Mouse (Mus musculus) spleen, adult 10 weeks (tissue): ENCODE measurements around the gene Apon. TPM values are rescaled to one million over a fixed set of nuclear protein-coding genes. Genes with fewer than 3 reads are reported as not detected.

Experiments used
- polyA plus RNA-seq: library from polyadenylated mRNA; stranded (reverse); fragments of 350-450 nt; fragmentation: Illumina TruSeq; extraction: RNeasy Lipid Tissue Mini Kit (QIAGEN cat#74804); gene quantifications from one replicate; pipeline ENCODE4 v1.2.3, GENCODE M21; 2015; ENCODE audit warnings: low replicate concordance; ENCODE audit not compliant: insufficient read depth

Apon gene
- 0.28 TPM for polyA plus RNA-seq

GRCm38 (mm10) chr10:128253677-128254255, at the start of gene Apon:
Apon (plus strand) TSS chr10:128254096.

DNA sequence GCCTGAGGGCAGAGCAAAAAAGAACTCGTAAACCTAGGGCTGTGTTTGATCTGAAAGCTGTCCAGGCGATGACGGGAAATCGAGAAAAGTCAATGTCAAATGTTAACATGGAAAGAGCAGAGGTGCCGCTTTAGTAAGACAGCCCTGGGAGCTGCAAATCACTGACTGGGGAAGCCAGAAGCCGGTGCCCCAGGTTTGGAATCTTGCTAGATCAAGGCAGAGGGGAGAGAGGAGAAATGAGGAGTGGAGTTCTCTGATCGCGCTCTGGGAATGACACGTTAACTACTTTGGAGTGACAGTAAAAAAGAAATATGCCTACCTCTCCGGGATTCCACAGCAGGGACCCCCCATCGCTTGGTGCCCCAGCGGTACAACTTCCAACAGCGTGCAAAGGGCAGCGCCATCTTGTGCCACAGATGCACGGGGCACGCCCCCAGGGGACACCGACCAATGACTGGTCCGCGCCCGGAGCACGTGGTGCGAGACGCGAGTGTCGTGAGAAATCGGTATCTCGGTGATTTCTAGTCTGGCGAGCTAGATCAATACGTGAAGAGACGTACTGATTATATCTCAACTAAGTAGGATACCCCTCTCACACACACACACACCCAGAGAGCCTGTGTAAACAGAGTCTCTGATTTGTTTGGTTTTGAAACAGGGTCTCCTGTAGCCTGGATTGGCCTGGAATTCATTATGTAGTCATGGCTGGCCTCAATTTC, 42.3 kb upstream of the Apon start, which contains the start of gene Spryd4:
Gene Spryd4, minus strand, starts transcription at position 418 of the 719 bp plus-strand sequence.

GRCm38 (mm10) chr10:128225538-128225937, 28.4 kb upstream of the Apon start, which contains the start of gene Mip:
Mip (plus strand) TSS chr10:128225838.

DNA sequence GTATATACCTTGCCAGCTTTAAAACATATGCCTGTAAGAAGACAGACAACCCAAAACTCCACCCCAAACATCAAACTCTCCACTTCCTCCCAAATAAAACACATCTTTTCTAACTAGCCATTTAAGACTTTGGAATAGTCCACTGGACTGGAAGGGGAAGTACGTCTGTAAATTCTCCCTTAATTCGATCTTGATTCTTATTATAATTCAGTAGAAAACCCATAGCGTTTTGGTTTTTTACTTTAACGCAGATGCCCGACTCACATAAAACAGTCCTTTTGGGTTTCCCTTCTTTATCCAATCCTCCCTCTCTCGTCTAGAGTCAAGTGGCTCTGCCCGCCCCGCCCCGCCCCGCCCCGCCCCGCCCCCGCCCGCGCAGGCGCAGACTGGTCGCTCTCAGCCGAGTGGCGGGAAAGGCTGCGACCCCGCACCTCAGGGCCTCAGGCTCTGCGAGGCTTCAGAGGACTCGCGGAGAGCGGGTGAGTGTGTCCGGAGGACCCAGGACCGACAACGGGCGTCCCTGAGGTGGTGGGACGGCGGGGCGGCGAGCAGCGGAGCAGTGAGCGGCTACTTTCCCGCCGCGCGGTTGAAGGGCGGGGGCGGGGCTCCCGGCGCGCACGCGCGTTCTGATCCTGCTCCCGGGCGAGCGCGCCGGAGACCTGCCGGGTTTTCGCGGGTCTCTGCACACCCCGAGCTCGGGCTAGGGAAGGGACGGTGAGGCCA, 22.0 kb upstream of the Apon start, which contains the start of gene Timeless:
Gene Timeless, plus strand, starts transcription at position 369 of the 723 bp plus-strand sequence.

GRCm38 (mm10) chr10:128268371-128268770, 14.5 kb downstream of the Apon start, which contains the start of gene Apof:
Apof (plus strand) TSS chr10:128268671.

DNA sequence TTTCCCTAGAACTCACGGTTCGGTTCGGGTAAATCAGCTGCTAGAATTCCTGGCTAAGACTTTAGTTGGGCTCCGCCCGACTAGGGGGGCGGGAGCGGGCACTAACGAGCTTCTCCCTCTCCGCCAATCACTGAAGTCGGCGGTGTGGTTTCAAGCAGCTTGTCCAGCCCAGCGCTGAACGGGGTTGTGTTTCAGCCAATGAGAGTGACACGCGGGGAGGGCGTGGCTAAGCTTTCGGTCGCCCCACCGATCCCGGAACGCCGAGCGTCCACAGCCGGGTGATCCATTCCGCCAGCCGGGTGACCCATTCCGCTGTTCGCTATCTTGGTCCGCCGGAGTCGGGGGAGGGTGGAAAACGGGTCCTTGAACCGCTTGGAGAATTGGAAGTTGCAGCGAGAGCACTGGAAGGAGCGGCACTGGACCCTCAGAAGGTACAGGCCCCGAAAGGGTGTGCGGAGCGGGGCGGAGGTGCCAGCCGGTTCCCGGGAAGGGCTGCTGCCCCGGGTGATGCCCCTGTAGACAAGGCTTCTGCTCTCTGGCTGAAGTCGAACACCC, 16.5 kb downstream of the Apon start, which contains the start of gene Stat2:
Gene Stat2, plus strand, starts transcription at position 273 of the 555 bp plus-strand sequence.

GRCm38 (mm10) chr10:128298702-128299171, 44.8 kb downstream of the Apon start, which contains the start of gene Il23a:
Il23a (minus strand) TSS chr10:128298752.

DNA sequence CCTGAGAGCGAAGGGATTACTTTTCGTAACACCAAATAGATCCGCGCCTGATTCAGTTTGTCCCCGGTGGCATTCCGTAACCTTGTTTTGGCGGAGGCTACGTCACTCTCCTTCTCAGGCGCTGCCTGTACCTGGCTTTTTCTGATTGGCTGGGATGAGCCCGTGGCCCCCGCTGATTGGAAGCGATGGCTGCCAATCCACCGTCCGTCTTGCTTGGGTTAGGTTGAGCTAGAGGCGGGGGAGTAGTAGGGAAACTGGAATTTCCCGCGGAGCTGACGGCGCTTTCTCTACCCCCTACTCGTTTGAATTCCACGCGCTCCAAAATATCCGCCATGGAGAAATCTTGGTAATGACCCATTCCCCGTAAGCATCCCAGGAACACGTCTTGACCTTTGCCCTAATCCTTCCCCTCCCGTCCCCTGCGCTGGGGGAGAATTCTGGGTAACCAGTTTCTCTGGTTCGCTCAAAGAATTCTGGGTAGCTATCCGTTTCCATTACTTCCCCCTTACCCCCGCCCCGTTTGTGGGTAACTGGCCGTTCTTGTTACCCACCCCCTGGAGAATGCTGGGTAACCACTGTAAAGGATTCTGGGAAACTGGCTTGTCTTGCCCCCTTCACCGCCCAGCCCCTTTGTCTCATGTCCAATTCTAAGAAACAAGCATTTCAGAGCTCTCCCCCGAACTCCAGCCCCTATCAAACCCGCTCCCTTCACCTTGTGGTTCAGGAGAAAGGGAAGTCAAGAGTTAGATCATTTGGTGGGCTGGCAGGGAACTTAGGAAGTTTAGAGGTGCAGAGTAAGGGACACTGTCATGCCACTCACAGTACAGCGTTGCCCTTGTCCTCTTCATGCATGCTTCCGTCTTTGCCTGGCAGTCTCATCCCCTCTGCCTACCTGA, 49.5 kb downstream of the Apon start, which contains the start of gene Pan2:
Gene Pan2, plus strand, starts transcription at position 210 of the 896 bp plus-strand sequence.

Other genes with a start within 250 kb of the Apon start
- gene Hsd17b6, start 246.5 kb upstream of the Apon start, polyA plus RNA-seq: not detected
- 34.6 TPM for gene Prim1, start 238.9 kb upstream of the Apon start, polyA plus RNA-seq
- gene Naca, start 218.5 kb upstream of the Apon start, polyA plus RNA-seq: 1,288 TPM
- 192 TPM for gene Ptges3, start 195.1 kb upstream of the Apon start, polyA plus RNA-seq
- gene Atp5b, start 170.8 kb upstream of the Apon start, polyA plus RNA-seq: 584 TPM
- 77.3 TPM for gene Baz2a, start 162.5 kb upstream of the Apon start, polyA plus RNA-seq
- gene Rbms2, start 73.8 kb upstream of the Apon start, polyA plus RNA-seq: 28.3 TPM
- 1.1 TPM for gene Gls2, start 59.6 kb upstream of the Apon start, polyA plus RNA-seq
- gene Spryd4, start 42.3 kb upstream of the Apon start, polyA plus RNA-seq: 13.4 TPM
- gene Mip, start 28.3 kb upstream of the Apon start, polyA plus RNA-seq: not detected
- 14.1 TPM for gene Timeless, start 22.0 kb upstream of the Apon start, polyA plus RNA-seq
- gene Apof, start 14.6 kb downstream of the Apon start, polyA plus RNA-seq: 1.3 TPM
- 74.1 TPM for gene Stat2, start 16.5 kb downstream of the Apon start, polyA plus RNA-seq
- not detected for gene Il23a, start 44.7 kb downstream of the Apon start, polyA plus RNA-seq
- 44.8 TPM for gene Pan2, start 49.2 kb downstream of the Apon start, polyA plus RNA-seq
- gene Cnpy2, start 68.4 kb downstream of the Apon start, polyA plus RNA-seq: 58.8 TPM
- 121 TPM for gene Cs, start 83.6 kb downstream of the Apon start, polyA plus RNA-seq
- gene Coq10a, start 114.9 kb downstream of the Apon start, polyA plus RNA-seq: 42.0 TPM
- 35.0 TPM for gene Ankrd52, start 123.0 kb downstream of the Apon start, polyA plus RNA-seq
- gene Slc39a5, start 147.1 kb downstream of the Apon start, polyA plus RNA-seq: not detected
- 48.3 TPM for gene Nabp2, start 157.4 kb downstream of the Apon start, polyA plus RNA-seq
- 25.2 TPM for gene Rnf41, start 157.6 kb downstream of the Apon start, polyA plus RNA-seq
- gene Smarcc2, start 205.2 kb downstream of the Apon start, polyA plus RNA-seq: 93.2 TPM
- 874 TPM for gene Myl6, start 240.0 kb downstream of the Apon start, polyA plus RNA-seq
- gene Myl6b, start 244.6 kb downstream of the Apon start, polyA plus RNA-seq: 0.25 TPM